Mouse (Mus musculus) CH12F3 (cell line): ENCODE measurements around the gene Sfxn2.

ENCODE experiments used
- in situ Hi-C: fragments of 300-500 bp; cut with MboI; formaldehyde crosslinking; loops from 2 replicates; pipeline ENCODE4 v1.14.3; 2020; ENCODE audit warnings: low sequenced_read_pairs

Sfxn2 gene

GRCm38 (mm10) chr19:46572951-46573937, at the start of gene Sfxn2, which contains the start of gene Arl3:
TSS of gene Sfxn2 (plus strand) at chr19:46573365.
TSS of gene Arl3 (minus strand) at chr19:46573198.
- in situ Hi-C loops: no loop called here

DNA sequence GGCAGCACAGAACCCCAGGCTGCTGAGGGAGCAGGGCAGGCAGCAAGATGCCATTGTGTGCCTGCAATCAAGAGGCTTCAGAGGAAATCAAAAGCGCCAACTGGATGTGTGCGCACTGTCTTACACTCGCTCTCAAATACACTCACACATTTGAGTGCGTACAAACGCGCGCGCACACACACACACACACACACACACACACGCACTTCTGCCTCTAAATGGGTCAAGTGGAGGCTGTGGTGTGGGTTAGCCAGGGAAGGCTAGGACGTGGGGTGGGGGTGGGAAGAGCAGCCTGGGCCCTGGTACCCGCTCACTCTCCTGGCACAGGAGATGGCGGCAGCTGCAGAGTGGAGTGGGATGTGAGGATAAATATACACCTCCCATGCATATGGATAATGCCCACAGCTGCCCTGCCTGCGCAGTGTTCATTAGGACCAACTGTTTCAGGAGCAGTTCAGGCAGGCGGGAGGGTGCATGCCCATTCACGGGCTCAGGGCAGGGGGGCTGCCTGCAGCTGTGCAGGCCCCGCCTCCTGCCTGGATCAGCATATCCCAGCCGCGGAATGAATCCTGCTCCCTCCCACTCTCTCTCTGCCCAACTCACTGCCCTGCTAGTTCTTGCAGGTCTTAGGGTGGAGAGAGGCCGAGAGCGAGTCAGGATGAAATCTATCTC, 49.5 kb upstream of the Sfxn2 start:
- in situ Hi-C loops: no loop called here

DNA sequence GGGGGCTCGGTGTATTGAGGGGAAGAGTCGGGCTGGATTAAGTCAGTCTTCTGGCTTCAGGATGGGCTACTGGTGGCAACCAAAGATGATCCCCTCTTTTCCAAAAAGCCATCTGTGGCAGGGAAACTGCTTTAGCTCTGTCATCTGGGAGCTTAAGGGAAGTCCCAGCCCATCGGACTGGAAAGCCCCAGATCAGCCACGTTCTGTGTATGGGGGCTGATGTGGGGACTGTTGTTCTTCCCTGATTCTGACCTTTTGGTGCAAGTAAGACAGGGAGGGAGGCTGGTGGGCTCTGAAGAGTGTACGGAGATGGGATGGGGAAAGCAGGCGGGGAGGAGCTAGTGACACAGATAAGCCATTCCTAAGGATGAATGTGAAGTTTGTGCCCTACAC, 49.0 kb upstream of the Sfxn2 start:
- in situ Hi-C loops: no loop called here

GRCm38 (mm10) chr19:46524601-46525321, 48.4 kb upstream of the Sfxn2 start:
- in situ Hi-C loops: no loop called here

DNA sequence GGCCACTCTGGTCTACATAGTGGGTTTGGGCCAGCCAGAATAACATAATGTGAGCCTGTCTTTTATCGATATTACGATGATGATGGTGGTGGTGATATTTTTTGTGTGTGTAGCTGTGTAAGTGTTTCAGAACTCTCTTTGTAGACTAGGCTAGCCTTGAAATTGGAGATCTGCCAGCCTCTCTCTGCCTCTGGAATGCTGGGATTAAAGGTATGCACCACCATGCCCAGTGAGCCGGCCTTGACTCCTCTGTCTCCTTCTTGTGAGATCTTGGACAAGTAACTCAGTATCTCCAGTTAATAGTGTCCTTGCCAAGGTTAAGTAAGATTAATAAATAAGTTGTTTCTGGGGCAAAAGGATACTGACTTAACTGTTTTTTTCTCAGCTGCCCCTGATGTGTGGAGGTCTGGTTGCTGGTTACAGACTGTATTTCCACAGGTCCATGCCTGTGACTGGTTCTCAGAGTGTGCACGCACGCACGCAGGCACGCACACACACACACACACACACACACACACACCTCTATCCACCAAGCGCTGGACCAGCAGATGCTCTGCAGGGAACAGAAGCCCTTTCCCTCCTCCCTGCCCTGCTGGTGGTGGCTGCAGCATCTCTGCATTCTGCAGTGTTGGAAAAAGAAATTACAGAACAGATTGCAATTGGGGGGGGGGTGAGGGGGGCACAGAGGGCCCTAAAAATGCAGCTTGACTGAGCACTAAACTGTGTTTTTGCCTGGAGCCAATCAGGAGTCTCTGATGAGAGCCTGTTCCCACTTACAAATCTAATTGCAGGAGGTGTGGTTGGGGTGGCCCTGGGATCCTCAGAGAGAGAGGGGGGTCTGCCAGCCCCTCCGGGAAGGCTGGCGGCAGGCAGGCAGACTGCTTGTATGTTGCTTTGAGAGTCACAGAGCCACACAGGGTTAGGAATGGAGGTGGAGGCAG, 47.2 kb upstream of the Sfxn2 start:
- in situ Hi-C loops: no loop called here

DNA sequence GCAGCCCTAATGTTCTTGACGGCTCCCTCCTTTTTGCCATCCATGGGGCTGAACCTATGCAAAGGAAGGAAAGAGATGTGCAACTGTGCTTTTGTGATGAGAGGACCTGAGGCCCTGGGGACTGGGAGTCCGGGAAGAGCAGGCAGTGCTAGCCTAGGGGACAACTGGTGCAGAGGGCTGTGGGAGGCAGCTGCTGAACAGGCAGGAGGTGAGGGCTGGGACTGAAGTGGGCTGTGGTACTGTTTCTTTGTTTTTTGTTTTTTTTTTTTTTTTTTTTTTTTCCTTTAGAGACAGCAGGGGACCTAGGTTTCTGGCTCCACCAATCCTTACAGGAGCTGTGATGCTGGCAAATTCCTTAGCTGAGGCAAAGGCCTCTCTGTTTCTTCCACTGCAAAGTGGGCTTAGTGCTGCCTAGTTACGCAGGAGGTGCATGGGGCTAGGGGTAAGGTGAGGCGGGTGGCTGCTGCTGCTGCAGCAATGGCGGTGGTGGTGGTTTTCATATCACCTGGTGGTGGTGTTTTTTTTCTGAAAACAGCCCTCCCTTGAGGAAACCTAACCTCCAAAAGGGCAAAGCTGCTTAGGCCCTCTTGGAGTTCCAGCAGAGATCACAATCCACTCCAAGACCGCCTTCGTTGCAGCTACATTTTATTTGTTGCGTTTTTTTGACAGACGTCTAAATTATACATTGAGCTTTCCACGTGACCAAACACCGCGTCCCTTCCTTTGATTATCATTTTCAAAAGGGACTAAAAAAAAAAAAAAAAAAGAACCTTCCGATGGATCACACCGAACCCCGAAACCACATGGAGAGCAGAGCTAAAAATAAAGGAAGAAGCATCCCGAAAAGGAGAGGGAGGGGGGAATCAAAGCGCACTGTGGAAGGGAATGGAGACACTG, 45.3 kb upstream of the Sfxn2 start:
- in situ Hi-C loops: no loop called here

- in situ Hi-C loops: no loop called here
Measured at GRCm38 (mm10) chr19:46528529-46529213, 44.5 kb upstream of the Sfxn2 start.

DNA sequence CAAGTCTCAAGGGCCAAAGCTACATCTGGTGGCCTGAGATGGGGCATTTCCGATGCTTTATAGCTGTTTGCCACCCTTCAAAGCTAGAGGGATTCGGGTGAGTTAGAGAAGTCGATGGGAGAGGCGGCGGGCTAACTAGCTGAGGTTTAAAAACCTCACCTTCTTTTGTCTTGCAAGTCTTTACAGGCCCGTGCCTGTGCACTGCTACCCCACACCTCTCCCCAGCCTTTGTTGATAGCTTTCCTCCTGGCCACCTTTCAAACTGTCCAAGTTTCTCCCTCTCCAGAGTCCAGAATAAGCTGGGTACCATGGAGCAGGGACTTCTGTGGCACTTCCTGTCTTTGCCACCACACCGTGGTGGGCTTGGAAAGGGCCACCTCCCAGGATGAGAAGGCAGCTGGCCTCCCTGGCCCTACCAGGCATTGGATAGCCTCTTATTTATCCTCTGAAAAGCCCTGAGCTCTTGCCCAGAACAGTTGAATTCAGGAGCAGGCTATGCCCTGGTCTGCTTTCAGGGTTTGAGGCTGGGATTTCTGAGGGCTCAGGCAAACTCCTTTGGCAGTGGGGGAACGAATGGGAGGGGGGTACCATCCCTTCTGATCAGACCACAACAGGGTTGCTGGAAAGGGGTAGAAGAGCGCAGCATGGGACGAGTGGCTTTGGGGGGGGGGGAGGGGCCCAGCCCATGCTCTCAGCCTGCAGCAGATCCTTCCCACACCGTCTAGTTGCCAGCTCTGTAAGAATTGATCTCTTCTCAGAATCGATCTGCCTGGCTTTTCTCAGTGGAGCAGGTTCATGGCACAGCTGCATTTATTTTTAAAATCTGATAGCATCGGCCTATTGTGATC, 43.3 kb upstream of the Sfxn2 start:
- in situ Hi-C loops: no loop called here

DNA sequence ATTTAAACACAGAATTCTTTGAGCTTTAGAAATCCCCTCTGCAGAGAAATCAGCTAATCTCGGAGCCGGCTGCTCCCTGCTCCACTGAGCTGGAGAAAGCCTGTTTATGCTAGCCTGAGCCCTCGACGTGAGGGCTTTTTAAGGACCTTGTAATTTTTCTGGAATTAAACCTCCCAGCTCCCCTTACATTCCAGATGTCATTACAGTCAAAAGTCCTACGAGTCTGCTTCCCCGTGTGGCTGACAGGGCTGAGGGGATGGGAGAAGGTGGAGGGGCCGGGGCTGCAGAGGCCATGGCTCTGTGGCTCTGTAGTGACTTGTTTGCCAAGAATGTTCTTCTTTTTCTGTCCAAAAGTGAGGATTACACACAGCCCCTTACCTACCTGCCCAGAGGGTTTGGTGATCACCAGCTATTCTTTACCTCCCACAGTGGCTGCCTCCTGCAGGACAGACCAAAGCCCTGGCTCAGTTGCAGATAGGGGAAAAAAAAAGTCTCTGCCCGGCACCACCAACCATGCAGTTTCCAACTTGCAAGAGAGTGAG, 42.6 kb upstream of the Sfxn2 start:
- in situ Hi-C loops: no loop called here

GRCm38 (mm10) chr19:46531071-46532030, 41.8 kb upstream of the Sfxn2 start:
- in situ Hi-C loops: no loop called here

DNA sequence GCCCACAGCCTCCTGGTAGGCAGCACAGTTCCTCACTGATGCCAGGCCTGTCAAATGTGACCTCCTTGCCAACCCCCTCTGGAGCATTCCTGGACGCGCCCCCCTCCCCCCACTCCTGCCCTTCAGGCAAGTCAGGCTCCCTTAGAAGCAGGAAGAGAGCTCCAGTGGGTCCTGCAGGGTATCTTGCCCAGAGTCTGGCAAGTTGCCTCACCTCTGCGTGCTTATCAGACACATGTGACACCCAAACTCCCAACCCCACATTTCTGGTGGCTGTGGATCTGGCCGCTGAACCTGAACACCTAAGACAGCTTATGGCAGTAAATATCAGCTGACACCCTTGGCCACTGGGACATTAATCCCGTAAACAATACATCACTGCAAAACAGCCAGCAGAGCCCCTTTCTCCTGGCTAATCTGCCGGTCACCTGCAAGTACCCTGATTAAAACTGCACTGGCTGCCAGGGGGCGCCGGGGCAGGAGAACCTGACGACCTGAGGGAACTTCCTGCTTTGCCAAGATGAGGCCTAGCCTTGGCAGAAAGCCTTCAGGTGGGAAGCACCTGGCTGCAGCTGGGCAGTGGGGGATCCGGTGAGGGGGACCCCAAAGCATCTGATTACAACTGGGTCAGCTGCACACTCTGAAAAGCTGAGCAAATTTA, 41.0 kb upstream of the Sfxn2 start:
- in situ Hi-C loops: no loop called here

DNA sequence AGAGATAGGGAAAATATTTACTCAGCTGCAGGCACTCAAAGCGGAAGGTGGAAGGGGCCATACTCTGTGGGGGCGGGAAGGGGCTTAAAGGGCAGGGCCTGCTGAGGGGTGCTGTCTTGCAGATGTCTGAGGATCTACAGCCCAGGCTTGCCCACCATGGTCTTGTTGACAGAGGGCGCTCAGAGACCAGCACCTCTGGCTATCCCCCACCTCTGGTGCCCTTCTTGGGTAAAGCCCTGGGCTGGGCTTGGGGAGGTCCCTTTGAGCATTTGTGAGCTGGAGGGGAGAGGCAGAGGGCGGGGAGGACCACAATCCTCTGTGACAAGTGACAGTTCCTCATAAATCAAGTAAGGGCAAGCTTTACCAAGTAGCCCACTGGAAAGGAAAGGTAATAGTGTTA, 40.1 kb upstream of the Sfxn2 start:
- in situ Hi-C loops: no loop called here

GRCm38 (mm10) chr19:46533525-46533924, 39.6 kb upstream of the Sfxn2 start:
- in situ Hi-C loops: no loop called here

GRCm38 (mm10) chr19:46534542-46535098, 38.5 kb upstream of the Sfxn2 start:
- in situ Hi-C loops: no loop called here

DNA sequence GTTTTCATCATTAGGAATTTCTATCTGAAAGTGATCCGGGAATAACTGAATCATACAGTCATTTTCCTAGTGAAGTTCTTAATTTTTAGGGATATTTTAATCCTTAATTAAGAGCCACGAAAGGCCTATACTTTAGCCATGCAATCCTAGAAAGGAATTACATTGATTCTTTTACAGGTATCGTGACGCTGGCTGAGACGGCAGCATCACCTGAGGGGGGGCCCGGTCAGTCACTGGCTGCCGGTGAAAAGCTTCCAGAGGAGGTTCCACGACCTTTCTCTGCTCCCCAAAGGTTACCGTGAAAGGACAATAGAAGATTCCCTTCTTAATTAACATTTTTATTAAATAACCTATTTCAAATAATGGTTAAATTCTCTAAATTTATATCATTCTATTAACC, 35.8 kb upstream of the Sfxn2 start:
- in situ Hi-C loops: no loop called here

GRCm38 (mm10) chr19:46538213-46538612, 35.0 kb upstream of the Sfxn2 start:
- in situ Hi-C loops: no loop called here
